Mouse (Mus musculus) layer of hippocampus, postnatal 36 days (tissue): Measurements from ENCODE around the gene Eif5a. TPM values are rescaled to one million over a fixed set of nuclear protein-coding genes. Genes with fewer than 3 reads are reported as not detected.

Experiments
- DNase-seq, 2 experiments: peaks; one replicate each; pipeline ENCODE4 v3.0.0; 2022
- total RNA-seq, 2 experiments: library from RNA; stranded (reverse); gene quantifications; 2 replicates each; pipeline ENCODE4 v1.2.3; 2021

Gene Eif5a
- total RNA-seq, 2 experiments from 2014 or later, result 416 to 445 TPM

DNA sequence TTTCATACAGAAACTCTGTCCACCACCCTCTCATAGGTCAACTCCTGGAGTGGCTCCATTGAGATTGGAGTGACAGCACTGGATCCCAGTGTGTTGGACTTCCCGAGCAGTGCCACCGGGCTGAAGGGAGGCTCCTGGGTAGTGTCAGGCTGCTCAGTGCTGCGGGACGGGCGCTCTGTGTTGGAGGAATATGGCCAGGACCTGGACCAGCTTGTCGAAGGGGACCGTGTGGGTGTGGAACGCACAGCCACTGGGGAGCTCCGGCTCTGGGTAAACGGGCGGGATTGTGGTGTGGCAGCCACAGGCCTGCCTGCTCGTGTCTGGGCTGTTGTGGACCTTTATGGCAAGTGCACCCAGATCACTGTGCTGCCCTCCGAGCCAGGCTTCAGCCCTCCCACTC lies 18.8 kb downstream of the Eif5a start:
- no peak for DNase-seq

DNA sequence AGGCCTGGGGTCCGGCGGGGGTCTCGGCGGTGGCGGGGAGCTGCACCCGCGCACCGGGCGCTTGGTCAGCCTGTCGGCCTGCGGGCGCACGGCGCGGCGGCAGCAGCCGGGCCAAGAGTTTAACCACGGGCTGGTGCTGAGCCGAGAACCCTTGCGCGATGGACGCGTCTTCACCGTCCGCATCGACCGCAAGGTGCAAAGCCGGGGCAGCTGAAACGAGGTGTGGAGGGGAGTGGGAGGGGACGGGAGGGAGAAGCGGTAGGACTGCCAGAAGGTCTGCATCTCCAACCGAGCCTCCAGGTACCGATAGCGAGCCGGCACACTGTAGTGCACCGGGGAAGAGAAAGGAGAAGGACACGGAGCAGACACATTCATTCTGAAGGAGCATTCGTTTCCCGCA lies 19.8 kb downstream of the Eif5a start:
- DNase-seq, result peak in 1 of 2 experiments; percentile 30

DNA sequence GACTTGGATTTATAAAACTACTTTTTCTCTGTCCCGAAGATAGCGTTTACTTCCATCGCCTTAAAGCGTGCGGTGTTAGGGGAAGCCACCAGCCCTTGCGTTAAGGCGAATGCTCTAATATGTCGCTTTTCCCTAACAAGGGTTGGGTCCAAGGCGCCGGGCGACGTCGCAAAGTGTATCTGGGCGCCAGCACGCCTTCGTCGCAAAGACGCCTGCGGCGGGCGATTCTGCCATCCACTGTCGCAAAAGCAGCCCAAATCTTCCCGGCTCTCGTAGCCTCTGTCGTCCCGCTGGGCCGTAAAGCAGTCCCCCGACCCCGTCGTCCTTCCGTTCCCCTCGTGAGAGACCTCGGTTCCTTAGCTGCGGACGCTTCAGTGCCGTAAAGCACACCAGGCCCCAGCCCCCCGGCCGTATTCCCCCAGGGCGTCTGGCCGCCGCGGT lies 20.3 kb downstream of the Eif5a start:
- peak; percentile 97 for DNase-seq

DNA sequence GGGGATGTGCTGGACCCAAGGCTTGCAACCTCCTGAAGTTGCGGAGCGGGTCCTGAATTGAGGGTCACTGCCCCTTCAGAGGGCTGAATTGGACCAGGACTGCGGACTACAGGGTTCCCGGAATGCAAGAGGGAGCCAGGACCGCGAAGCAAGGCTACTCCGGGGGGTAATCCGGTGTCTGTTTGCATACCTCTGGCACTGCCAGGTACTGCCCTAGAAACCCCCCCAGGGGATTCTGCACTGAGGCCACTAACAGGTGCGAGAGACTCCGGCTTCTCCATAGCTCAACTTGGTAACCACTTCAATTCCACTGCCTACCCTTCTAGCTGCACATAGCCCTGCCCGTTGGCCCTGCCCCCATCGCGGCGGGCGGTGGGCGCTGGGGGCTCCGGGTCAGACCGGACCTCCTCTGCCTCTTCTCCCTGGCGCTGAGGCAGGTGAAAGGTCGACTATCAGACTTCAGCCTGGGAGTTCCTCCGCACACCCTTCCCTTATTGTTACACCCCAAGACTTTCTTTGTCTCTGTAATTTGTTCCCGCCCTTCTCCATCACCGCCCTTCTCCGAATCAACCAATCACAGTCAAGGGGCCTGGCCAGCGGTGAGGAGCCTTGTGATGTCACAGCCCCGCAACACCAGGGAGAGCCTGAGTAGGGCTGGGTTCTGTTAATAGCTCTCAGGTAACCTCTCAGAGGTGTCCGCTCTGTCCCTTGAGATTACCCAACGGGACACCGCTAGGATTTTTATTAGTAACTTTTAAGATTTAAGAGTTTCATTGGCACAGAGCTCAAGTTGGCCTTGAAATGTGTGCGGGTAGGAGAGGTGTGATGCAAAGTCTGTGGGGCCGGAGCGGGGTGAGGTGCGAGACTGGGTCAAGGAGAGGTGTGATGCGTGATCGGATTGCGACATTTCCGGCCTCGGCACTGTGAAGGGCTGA lies 21.0 kb downstream of the Eif5a start, which contains the start of the genes 2810408A11Rik and Neurl4:
TSS of gene 2810408A11Rik (minus strand) at position 517 of the 935 bp plus-strand sequence.
TSS of gene Neurl4 (plus strand) at position 602 of the 935 bp plus-strand sequence.
- DNase-seq, result peak; percentile 84 to 86

DNA sequence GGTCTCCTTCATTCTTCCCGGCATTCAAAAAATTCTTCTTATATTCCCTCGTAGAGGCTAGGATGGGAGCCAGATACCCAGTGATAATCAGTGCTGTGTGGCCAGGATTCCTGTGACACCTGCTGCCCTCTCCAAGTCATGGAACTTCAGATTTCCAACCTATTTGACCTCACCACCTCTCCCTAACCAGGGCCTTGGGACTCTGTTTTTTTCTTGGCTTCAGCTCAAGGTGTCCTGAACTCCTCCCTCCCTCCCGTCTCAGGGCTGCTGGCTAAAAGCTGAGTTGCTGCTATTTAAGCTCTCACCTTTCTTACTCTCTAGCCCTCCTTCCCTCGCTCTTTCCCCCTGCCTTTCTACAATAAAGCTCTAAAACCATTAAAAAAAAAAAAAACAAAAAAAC lies 21.9 kb downstream of the Eif5a start:
- no peak for DNase-seq

DNA sequence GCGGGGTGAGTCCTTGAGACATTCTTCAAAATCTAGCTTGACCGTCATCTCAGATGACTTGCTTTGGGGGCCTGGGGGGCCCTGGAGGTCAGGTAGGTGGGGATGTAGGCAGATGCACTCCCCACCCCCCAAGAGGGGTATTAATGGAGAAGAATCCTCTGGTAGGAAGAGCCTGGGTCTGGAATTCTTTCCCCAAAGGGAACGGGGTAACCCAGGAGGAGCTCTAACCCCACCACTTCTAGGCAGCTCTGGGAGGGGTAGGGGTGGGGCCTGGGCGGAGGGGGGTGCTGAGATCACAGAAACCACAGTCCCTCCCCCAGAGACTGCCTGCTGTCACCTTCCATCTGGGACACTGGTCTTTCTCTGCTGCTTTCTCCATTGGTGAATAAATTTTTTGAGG lies 26.5 kb downstream of the Eif5a start, which contains the start of gene Acap1:
TSS of gene Acap1 (minus strand) at position 249 of the 400 bp plus-strand sequence.
- no peak for DNase-seq

DNA sequence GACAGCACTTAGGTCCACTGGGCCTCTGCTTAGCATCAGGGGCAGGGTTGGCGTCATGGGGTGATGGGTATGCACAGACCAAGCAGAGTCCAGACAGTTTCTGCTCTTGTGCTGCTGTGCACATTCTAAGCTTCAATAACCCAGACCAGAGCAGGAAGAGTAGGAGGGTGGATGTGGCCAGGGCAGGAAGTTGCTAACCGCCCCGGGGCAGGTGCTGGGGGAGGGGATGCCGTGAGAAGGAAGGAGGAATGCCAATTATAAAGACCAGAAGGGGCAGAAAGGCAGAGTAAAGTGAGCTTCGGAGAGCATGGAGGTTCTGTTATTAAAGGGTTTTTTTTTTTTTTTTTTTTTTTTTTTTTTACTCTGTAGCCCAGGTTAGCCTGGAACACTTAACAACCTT lies 27.1 kb downstream of the Eif5a start:
- DNase-seq, result no peak

DNA sequence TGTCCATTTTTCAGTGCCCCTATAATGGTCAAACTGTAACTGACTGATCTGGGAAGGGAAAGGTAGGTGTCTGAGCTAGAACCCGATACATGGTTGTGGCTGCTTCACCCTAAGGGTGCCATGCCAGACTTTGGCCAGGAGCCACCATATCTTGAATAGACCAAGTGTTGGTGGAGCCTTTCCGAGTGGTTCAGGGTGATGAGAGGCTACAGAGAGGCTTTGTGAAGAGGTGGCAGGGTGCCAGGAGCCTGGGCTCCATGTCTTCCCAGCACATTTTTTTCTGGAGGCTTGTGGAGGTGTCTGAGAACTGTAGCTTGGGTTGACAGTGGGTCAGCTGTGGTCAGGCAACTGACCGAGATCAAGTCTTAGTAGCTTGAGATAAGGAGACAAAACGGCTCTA lies 30.3 kb downstream of the Eif5a start:
- peak in 1 of 2 experiments; percentile 36 for DNase-seq

DNA sequence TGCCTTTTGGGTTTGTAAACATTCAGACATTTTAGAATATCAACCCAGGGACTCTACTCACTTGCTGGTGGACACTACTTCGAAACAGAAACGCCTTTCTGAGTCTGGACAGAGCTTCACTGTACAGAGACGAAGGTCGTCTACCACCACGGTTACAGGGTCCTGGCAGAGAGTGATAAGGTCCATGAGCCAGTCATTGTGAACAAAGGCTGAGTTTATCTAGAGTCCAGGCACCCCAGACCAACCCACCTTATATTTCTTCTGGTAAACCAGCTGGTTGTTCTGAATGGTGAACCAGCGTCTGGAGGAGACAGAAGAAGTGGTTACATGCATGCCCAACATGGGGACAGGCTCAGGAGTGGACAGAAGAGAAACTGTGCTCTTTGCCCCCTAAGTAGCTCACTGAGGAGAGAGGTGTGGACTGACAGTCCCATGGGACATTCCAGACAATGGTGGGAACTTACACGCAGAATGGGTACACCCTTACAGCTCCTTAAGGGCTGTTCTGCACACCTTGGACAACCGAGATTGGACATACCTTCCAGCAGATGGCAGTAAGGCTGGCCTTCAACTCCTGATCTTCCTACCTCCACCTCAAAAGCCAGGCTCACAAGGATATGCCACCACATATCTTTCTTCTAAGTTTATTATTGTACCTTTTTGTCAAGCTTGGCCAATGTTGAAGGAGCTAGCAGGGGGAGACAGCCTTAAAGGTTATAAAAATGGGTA lies 34.7 kb downstream of the Eif5a start:
- DNase-seq, result no peak

DNA sequence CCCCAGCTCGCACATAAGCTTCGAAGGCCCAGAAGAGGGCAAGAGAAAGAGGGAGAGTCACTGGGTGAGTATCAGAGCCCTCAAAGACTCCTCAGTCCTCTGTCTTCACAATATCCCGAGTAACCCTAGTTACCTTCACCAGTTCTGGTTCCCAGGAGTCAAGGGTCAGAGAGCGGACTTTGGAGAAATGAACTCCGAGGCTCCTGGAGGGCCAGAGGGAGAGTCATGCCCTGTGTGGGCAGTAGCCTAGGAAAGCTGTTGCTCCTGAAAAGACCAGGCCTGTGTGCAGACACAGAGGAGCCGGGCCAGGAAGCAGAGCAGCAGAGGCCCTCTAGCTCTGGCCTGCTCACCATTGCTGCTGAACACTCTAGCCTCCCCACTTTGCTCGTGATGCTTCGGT lies 37.1 kb downstream of the Eif5a start:
- DNase-seq, result no peak

DNA sequence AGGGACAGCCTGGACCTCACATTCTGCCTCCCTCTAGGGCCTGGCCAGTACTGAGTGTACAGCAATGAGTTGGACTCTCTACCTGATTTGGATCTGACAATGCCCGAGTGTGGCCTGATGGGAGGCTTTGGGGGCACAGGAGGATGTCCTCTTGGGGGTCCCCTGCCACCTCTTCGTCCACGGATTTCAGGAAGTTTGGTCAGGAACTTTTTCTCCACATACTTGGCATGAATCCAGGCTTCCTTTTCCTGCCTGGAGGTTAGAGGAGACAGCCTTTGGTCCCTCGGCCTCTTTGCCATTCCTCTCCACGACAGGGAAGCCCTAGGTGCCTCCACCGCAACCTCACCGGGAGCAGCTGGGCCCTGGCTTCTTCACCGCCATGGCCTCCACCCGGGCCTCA lies 37.5 kb downstream of the Eif5a start:
- no peak for DNase-seq

DNA sequence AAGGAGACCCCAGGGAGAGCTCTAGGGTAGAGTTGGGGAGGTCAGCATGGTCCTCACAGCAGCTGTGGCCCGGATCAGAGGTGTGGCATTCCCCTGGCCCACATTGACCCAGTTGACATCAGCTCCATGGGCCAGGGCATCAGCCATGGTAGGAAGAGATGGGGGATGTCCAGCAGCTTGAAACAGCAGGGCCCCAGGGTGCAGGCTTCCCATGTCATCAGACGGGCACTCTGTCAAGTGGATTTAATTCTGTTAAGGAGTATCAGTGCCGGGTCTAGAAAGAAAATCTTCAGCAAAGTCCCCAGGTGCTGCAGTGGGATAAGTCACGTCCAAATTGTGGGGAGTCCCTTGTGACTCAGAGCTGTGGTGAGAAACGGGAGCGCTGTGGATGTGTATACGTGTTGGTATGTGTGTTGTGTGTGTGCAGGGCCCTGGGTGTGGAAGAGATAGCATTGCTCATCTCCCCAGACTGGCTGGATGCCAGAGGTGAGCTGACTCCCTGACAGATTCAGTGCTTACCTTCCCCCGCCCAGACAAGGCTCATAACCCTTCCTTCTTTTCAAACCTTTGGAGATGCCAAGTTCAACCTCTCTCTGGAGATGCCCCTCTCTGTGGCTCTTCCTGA lies 38.1 kb downstream of the Eif5a start:
- no peak for DNase-seq

DNA sequence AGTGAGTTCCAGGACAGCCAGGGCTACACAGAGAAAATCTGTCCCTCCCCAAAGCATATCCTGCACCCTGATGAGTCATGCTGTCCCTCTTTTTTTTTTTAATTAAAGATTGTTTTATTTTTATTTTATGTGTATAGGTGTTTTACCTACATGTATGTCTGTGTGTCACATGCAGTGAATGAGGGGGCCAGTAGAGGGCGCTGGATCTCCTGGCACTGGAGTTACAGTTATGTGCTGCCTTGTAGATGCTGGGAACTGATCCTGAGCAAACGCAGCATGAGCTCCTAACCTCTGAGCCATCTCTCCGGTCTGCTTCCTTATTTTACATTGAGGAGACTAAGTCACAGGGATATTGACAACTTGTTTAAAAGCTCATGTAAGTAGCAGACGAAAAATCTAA lies 38.7 kb downstream of the Eif5a start:
- no peak for DNase-seq

DNA sequence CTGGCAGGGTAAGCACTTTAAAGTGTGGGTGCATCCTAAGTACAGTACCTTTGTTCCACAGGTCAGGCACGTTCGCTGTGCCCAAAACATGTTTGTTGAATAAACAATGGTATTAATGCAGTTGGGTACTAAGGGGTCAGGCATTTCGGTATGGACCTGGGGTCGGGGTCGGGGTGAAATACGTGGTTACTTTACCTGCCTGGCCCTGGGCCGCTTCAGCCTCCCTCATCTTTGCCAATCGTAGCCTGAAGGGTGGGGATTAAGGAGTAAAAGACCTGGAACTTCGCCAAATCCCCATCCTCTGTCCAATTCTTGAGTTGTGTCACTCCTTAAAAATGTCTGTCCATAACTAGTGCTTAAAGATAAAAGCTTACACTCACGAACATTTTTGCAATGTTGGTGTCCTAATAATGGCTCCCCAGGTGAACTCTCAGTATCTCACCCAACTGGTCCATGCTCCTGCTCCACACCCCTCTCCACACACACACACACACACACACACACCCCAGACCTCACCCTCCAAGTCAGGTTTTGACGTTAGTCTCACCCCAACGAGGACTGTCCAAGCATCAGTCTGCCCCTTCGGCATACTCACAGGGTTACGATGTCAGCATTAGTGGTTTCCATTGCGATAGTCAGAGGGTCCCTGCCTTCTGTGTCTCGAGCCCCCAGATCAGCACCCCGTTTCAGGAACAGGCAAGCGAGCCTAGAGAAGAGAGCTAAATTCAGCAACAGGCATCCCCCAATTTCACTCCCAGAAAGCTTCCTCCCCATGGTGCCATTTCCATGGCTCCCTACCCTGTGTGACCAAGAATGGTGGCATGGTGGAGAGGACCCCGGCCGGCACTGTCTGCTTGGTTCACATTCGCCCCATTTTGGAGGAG lies 39.7 kb downstream of the Eif5a start:
- DNase-seq, result no peak

DNA sequence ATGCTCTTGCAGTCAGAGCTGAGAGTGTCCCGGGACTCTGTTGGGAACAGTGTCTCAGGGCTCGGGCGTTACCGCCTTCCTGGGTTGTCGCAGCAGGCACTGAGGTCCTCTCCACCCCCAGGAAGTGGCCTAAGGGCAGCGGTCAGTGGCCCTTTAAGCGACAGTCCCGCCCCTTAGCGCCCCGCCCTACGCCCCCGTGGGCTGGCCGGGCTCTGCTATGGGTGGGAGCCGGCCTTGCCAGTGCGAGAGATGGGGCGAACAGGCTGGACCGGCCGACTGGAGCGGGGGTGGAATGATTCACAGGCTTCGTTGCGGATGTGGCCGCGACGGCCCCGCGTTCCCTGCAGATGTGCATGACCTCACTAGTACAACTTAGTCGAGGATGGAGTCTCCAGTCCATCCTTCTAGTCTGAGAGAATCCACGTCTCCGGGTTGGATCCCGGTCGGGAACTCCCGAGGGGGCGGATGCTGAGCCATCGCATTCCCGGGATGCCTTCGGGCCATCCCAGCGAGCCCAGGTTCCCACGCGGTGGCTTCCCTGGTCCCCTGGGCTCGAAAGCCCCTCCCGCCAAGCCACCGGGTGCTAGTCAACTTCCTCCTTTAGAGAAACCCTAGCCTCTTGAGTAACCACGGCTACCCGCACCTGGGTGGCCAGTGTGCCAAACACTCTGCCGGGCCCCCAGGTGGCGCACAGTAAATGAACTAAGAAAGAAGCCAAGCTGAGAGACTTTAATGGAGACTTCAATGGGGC lies 40.7 kb downstream of the Eif5a start, which contains the start of gene Kctd11:
TSS of gene Kctd11 (minus strand) at position 554 of the 751 bp plus-strand sequence.
- DNase-seq, result peak; percentile 71 to 78

DNA sequence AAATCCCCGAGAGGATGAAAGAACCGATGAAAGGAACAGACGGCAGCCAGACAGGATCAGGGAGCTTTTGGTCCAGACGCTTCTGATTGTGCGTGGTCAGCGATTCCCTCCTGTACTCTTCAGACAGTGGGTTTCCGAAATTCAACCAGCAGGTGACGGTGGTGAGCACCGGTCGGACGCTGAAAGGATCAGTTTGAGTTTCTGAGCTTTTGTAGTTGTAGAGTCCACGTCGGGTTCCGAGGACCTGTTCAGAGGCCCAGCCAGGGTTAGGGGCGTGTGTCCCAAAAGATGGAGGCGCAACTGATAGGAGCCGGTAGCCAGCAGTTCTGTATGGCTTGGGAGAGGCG lies 41.3 kb downstream of the Eif5a start:
- peak; percentile 28 to 31 for DNase-seq

DNA sequence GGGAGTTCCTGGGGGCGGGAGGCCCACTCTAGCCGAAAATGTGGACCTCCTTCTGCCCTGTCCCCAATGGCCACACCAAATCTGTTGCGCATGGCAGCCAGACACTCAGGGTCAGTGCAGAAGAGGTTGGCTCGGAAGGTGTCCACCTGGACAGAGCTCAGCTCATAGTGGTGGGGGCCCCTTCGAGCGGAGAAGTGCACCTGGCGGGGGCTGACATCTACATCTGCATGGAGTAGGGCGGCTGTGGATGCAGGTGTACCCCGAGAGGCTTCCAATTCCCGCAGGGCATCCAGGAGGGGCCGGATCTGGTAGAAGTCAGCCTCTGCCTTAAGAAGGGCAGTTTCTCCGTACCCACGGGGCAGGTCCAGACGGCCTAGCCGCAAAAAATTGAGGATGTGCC lies 42.0 kb downstream of the Eif5a start:
- DNase-seq, result no peak

DNA sequence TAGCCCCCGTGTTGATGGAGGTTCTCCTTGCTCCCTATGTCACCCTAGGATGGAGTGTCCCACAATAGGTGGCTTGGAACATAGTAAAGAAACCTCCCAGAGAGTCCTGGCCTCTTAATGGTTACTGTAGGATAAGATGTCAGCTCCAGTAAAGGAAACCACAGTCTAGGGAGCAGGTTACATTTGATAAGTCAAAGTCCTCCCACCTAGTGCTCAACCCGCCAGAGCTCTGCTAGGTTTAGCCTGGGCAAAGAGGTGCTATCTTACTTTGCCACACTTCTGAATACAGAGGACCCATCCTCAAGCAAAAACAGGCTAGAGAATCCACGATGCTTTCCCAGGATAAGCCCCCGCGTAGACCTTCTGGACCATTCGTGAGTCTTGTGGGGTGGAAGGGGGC lies 42.8 kb downstream of the Eif5a start:
- no peak for DNase-seq

DNA sequence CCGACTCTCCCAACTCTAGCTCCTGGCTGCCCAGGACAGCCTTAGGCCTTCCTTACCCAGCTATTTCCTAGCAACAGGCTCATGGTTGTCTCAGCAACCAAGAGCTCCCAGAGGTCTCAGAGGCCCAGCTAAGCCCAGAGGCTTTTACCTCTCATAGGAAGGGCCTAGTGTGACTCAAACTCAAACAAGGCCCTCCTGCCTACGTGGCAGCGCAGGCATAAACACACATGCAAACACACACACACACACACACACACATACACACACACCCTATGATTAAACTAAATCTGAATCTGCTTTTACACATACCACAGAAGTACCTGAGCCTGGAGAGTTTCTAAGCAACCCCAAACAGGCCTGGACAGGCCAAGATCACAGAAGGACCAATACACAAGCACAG lies 43.4 kb downstream of the Eif5a start:
- no peak for DNase-seq

DNA sequence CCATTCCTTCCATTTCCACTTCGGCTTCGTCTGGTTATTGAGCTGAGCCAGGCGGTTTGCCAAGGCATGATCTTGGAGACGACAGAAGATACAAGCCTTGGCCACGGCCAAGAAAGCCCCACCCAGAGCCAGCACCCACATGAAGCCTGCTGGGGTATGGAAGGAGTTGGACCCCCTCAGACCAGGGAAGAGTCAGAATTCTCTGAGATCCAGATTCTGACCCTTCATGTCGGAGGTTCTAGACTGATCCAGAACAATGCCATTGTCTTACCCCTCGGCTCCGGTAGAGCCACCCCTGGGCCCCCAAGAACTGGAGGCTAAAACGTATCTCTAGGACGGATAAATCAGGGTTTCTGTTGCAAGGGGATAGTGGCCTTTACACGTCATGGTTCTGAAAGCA lies 43.9 kb downstream of the Eif5a start, which contains the start of gene Tmem95:
TSS of gene Tmem95 (minus strand) at position 141 of the 400 bp plus-strand sequence.
- no peak for DNase-seq

DNA sequence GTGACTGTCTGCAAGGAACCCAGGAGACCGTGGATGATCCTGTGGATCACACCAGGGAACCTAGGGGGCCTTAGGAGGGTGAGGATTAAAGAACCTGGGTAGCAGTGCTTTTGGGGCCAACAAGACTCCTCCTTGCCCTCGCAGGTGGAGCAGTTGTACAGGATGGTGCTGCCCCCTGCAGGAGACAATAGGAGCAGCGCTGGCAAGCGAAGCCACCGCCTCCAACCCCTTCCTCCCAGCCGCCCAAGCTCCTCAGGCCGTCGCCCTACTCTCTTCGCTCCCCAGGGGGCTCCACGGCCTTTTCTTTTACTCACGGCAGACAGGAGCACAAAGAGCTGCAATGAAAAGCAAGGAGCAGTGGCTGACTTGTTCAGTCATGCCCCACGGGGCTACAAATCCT lies 44.9 kb downstream of the Eif5a start:
- DNase-seq, result peak; percentile 72 to 78
